Mouse (Mus musculus) right cerebral cortex, postnatal 25 days (tissue): ENCODE data around the gene Enc1.

Experiments used
- DNase-seq: peaks from one replicate; pipeline ENCODE4 v3.0.0; 2022

Enc1 gene

DNA sequence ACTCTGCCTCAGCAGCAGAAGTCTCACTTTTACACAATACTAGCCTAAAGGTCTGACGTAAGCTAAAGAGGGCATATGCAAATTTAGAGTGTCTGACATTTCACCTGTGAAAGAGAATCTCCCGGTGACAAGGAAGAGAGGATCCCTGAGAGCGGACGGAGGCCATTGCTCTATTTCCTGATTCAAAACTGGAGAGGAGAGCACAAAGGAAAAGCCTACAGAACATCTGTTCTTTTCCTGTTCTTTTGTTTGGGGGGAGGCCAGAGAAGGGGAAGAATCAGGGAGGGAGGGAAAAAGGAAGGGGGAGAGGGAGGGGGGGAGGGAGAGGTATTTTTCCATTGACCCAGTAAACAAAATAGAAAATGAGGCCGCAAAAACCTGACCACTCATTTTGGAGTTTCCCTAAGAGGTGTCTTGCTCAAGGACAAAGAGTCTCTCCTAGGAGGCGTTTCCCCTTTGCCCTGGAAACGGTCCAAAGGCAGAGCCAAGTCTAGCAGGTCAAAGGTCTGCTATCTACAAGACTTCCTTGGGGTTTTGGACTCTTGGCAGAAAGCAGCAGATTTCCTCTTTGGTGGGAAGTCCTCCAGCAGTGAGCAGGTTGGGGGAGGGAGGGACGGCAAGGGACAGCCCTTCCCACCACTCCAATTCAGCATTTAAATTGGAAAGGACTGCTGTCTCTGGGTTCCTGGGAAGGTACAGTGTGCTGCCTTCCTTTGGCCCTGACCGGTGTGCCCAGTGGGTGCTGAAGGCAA is 54.4 kb downstream of the Enc1 start:
- DNase-seq = no peak

DNA sequence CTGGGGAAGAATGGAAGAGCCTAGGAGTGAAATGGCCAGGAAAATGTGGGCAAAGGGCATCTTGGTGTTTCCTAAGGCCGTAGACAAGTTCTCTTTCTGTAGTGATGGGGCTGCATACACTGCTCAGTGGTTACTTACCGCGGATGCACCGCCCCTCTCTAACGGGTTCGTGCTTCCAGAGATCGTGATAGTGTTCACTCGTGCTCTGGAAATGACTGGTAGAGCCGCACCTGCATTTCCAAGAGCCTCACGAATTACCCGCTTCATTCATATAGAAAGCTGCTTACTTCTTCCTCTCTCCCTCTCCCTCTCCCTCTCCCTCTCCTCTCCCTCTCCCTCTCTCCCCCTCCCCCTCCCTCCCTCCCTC is 54.9 kb downstream of the Enc1 start:
- no peak for DNase-seq

DNA sequence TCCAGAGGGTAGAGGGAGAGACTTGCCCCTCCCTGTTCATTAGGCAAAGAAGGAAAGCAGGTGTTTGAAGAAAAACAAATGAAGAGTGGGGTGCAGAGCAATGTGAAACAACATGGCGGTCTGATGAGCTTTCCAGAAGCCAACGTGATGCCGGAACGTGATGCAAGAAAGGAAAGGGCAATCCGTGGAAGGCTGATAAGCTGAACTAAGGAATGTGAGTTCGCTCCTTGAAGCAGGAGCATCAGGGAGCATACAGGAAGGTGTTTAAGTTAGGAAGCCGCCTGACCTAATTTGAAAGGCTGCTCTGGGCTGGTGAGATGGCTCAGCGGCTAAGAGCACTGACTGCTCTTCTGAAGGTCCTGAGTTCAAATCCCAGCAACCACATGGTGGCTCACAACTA is 55.4 kb downstream of the Enc1 start:
- no peak for DNase-seq

GRCm38 (mm10) chr13:97296757-97297156 is 55.9 kb downstream of the Enc1 start:
- DNase-seq = no peak

DNA sequence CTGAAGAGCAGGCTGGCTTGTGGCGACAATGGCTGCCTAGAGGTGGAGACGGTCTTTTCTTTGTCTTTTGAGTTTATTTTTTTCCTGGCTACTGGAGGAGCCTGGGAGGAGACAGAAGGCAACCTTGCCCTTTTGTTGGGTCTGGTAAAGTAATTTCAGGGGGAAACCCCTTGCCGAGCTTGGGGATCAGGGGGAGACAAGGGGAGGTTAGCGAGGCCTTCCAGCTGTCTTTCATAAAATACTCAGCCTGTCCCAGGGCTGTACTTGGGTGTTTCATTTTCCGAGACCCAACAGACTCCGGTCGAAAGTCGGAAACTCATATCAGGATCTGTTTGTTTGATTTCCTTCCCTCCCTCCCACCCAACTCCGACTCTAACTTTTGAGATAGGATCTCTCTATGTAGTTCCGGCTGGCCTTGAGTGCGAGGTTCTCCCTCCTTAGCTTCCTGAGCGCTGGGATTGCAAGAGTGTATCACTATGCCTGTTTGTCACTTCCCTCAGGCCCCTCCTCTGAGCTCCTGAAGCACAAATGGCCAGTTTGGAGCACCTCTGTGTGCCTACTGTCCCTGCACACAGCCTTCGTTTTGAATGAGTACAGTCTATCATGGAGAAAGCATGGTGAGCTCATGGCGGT is 56.6 kb downstream of the Enc1 start:
- DNase-seq = no peak

GRCm38 (mm10) chr13:97298896-97299295 is 58.0 kb downstream of the Enc1 start:
- DNase-seq = no peak

- DNase-seq = no peak
These were observed 59.3 kb downstream of the Enc1 start for GRCm38 (mm10) chr13:97299877-97300873.
